Mouse (Mus musculus) intestine, embryonic 14.5 days (tissue): ENCODE data around the gene Cmip. TPM values are rescaled to one million over a fixed set of nuclear protein-coding genes. Genes with fewer than 3 reads are reported as not detected.

ENCODE experiments used
- ATAC-seq: fragments of 200-750 bp; cut with Nextera tagmentation; replicated peaks from 2 replicates; pipeline ENCODE4 v1.8.0; 2017; ENCODE audit warnings: low read depth, moderate number of reproducible peaks, moderate TSS enrichment, moderate library complexity; ENCODE audit not compliant: low FRiP score, low TSS enrichment
- DNase-seq: peaks from one replicate; pipeline ENCODE4 v3.0.0-alpha.2; 2018; ENCODE audit warnings: low spot score
- H3K27ac ChIP-seq: fragments of 300-500 bp; sonication (generic); 2 replicates; pipeline ENCODE4 v1.5.1; 2014; ENCODE audit warnings: low read depth, mild to moderate bottlenecking, control low read depth
- H3K27me3 ChIP-seq: fragments of 300-500 bp; sonication (generic); replicated peaks from 2 replicates; pipeline ENCODE4 v1.6.1; 2014; ENCODE audit warnings: low read length, control low read depth; ENCODE audit not compliant: control insufficient read depth, insufficient read depth
- H3K36me3 ChIP-seq: fragments of 300-500 bp; sonication (generic); 2 replicates; pipeline ENCODE4 v1.6.1; 2014; ENCODE audit warnings: low read length, control low read depth; ENCODE audit not compliant: control insufficient read depth, insufficient read depth
- H3K4me1 ChIP-seq: fragments of 300-500 bp; sonication (generic); replicated peaks from 2 replicates; pipeline ENCODE4 v1.6.1; 2014; ENCODE audit warnings: low read length, control low read depth, mixed read lengths; ENCODE audit not compliant: control insufficient read depth, insufficient read depth
- H3K4me2 ChIP-seq: fragments of 300-500 bp; sonication (generic); 2 replicates; pipeline ENCODE4 v1.6.1; 2014; ENCODE audit warnings: low read length
- H3K4me3 ChIP-seq: fragments of 300-500 bp; sonication (generic); 2 replicates; pipeline ENCODE4 v1.5.1; 2014; ENCODE audit warnings: low read depth, low read length, control low read depth, mixed read lengths
- H3K9ac ChIP-seq: fragments of 300-500 bp; sonication (generic); 2 replicates; pipeline ENCODE4 v1.6.1; 2014; ENCODE audit warnings: mild to moderate bottlenecking, low read length
- H3K9me3 ChIP-seq: fragments of 300-500 bp; sonication (generic); 2 replicates; pipeline ENCODE4 v1.6.1; 2016; ENCODE audit warnings: low read length, control low read depth; ENCODE audit not compliant: control insufficient read depth
- WGBS: fragments of 180-500 bp; shearing (Covaris S2); extraction: QIAGEN DNeasy Blood & Tissue Kit; methylation state at CpG from one replicate; pipeline ENCODE4 v1.1.7; 2014; 5-methylcytosine and 5-hydroxymethylcytosine counted together
- polyA plus RNA-seq: library from polyadenylated mRNA; unstranded; fragments of >200 nt; fragmentation: Nextera tagmentation; extraction: Ambion mirVana; gene quantifications from 2 replicates; pipeline ENCODE4 v1.2.1, GENCODE M21; 2014

Cmip gene
- polyA plus RNA-seq, 1 experiment from 2014 or later: 22.4 TPM

DNA sequence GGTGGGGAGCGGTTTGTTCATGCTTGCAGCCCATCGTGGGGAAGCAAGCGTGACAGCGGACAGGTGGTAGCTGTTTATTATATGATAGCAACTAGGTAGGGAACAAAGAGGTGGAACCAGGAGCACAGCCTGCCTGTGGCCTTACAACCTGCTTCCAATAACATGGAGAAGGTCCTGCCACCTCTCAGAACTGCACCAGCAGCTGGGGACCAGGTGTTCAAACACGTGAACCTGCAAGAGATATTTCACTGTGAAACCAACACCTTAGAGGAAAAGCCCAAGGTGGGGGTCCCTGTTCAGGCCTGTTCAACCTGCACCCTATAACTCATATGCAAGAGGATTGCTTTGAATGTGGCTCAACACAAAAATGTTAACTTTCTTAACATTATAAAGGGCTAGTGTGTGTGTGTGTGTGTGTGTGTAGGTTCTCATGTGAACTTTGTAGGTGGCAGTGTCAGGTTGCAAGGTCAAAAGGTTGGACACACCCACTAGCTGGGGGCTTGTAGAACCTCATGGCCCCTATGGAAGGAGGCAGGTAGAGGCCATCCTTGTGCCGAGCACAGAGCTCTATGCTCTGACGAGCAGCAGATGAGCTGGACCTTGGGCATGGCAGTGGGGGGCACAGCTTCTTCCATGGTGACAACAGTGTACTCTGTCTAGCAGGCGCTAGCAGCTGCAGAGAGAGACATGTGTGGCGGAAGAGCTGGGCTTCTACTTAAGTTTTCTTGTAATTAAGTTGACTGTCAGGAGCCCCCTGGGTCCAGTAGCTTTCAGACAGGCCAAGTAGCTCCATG, 146.2 kb downstream of the Cmip start:
- Histone ChIP-seq H3K9ac (no peak overlapping the region), H3K4me2 (peak overlapping the region; percentile 11; the same call in 1 of the 2 replicates), H3K4me1 (peaks cover 18% of the 10 kb centered on the region), H3K36me3 (no peaks in the 10 kb centered on the region), H3K27me3 (no peaks in the 10 kb centered on the region), H3K9me3 (no peaks in the 10 kb centered on the region), H3K27ac (no peak overlapping the region), H3K4me3 (no peak overlapping the region)
- 47% methylated on average over 9 of the region's 9 CpGs for WGBS
- DNase-seq: no peak
- ATAC-seq: no peak

DNA sequence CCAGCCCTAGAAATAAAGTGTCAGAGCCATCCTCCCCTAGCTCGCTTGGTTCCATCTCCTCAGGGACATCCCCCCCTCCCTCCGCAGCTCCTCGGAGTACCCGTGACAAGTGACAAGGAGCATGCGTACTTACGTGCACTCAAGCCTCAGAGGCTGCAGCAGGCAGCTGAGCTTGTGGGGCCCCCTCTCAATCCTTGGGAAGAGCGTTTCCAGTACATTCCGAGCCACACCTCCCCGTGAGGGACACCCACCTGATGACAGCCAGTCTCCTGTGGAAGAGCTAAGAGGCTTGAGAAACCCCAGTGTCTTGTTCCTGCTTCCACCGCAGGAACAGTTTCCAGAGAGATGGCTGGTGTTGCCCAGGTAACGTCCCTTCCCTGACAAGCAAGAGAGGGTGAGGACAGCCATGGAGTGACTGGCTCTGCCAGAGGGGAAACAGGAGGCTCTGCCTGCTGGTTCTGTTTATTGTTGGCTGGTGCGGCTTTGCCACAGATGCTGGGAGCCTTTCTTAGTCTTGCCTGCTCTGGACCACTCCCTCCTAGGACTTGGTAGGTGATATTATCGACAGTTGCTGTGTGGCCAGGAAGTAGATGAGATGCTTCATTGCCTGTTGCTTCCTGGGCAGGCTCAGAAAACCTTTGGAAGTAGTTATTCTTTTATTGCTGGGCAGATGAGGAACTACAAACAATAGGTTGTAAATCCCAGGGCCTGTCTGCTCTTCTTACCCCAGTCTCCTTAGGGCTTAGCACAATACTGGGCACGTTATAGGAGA, 147.0 kb downstream of the Cmip start:
- 11% methylated on average over 14 of the region's 14 CpGs for WGBS
- Histone ChIP-seq H3K9me3 (no peaks in the 10 kb centered on the region), H3K27me3 (no peaks in the 10 kb centered on the region), H3K4me2 (peak overlapping the region; percentile 11; the same call in 1 of the 2 replicates), H3K4me1 (peaks cover 18% of the 10 kb centered on the region), H3K27ac (peak overlapping the region; percentile 14; the same call in 1 of the 2 replicates), H3K4me3 (no peak overlapping the region), H3K36me3 (no peaks in the 10 kb centered on the region), H3K9ac (no peak overlapping the region)
- DNase-seq: peak; percentile 58
- peak; percentile 45 for ATAC-seq

DNA sequence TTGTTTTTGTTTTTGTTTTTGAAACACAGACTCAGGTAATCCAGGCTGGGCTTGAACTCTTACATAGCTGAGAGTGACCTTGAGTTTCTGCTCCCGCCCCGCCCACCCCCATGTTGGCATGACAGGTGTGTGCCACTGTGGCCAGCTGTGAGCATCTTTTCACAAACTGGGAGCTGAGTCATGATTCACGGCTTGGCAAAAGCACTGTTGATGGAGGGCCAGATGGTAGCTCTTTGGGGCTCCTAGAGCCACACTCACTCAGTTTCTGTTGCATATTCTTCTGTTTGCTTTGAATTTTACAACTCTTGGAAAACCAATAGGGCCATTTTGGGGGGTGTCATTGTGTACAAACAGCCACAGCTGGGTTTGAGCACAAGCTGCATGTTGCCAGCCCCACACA, 149.2 kb downstream of the Cmip start:
- WGBS: 92% methylated on average over 3 of the region's 3 CpGs
- Histone ChIP-seq H3K9ac (no peak overlapping the region), H3K27me3 (no peaks in the 10 kb centered on the region), H3K27ac (no peak overlapping the region), H3K4me1 (peaks cover 32% of the 10 kb centered on the region), H3K9me3 (no peaks in the 10 kb centered on the region), H3K36me3 (no peaks in the 10 kb centered on the region), H3K4me2 (no peak overlapping the region), H3K4me3 (no peak overlapping the region)
- DNase-seq (no peak), ATAC-seq (no peak)

DNA sequence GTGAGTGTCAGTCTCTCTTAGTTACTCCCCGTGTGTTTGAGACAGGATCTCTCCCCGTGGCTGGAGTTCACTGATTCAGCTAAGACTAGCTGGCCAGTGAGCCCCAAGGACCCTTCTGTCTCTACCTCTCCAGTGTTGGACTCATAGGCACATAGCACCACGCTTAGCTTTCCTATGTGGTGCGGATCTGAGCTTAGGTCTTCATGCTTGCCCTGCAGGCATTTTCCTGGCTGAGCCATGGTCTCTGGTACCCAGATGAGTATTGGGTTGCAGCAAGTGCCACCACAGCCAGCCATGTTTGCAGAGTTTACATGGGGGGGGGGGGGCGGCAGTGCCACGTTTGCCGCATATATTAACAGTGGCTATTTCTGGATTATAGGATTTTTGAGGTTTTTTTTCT, 151.8 kb downstream of the Cmip start:
- 87% methylated on average over 7 of the region's 7 CpGs for WGBS
- DNase-seq: no peak

DNA sequence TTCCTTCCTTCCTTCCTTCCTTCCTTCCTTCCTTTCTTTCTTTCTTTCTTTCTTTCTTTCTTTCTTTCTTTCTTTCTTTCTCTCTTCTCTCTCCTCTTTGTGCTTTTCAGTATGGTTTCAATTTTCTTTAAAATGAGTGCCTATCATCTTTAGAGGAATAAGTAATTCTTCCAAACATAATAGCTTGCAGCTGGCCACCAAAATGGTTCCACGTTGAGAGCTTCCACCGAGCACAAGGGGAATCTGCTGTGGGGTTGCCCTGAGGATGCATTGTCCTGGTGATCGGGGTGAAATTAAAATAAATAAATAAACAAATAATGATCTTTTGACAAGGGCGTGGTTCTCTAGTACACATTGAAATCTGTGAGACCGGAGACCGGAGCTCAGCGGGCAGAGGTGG, 152.2 kb downstream of the Cmip start:
- ATAC-seq (no peak), DNase-seq (no peak)
- Histone ChIP-seq H3K27me3 (no peaks in the 10 kb centered on the region), H3K4me1 (peaks cover 17% of the 10 kb centered on the region), H3K9me3 (no peaks in the 10 kb centered on the region), H3K4me3 (no peak overlapping the region), H3K4me2 (no peak overlapping the region), H3K36me3 (no peaks in the 10 kb centered on the region), H3K9ac (no peak overlapping the region), H3K27ac (no peak overlapping the region)
- WGBS: 86% methylated on average over 7 of the region's 7 CpGs

More for the DNA sequence above, 151.8 kb downstream of the Cmip start:
- ATAC-seq: no peak
- Histone ChIP-seq H3K9me3 (no peaks in the 10 kb centered on the region), H3K9ac (no peak overlapping the region), H3K4me1 (peaks cover 21% of the 10 kb centered on the region), H3K27ac (no peak overlapping the region), H3K27me3 (no peaks in the 10 kb centered on the region), H3K4me2 (no peak overlapping the region), H3K4me3 (no peak overlapping the region), H3K36me3 (no peaks in the 10 kb centered on the region)

DNA sequence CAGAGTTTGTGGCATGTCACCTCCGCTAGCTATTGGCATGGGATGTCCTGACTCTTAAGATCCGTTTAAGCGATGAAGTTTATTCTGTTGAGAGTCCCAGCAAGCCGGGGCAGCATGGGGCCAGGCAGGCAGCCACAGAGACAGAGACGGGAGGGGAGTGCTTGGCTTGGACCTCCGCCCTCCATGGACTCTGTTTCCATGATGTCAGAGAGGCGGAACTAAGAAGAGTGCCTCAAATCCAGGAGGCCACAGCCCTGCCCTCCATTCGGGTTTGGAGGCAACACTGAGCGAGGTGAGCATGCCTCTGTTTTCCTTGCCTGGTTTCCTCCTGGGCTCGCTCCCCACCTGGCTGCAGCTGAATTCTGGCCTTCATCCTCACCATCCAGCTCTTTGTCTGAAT, 153.5 kb downstream of the Cmip start:
- H3K9ac ChIP-seq: no peak overlapping the region
- peaks cover 14% of the 10 kb centered on the region for H3K4me1 ChIP-seq
- peak overlapping the region; percentile 33; the same call in 1 of the 2 replicates for H3K27ac ChIP-seq
- no peak overlapping the region for H3K4me3 ChIP-seq
- no peak overlapping the region; the same call in 1 of the 2 replicates for H3K4me2 ChIP-seq
- 49% methylated on average over 10 of the region's 10 CpGs for WGBS
- no peak for DNase-seq
- ATAC-seq: no peak
- H3K9me3 ChIP-seq: no peaks in the 10 kb centered on the region
- H3K27me3 ChIP-seq: no peaks in the 10 kb centered on the region
- H3K36me3 ChIP-seq: no peaks in the 10 kb centered on the region

DNA sequence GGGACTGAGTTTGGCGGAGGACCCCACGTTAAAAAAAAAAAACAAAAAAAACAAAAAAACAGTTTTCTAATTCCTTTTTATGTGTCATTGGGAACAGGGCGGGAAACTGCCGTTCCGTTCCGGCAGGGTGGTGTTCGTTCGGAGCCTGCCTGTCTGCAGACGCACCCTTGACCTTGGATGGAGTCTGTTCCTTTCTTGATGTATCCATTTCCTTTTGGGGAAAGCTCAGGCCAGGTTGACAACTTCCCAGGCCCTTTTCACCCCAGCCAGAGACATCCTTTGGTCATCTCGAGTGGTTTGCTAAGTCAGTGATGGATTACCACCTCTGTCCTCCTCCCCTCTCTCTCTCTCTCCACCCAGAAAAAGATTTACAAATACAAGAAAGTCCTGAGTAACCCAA, 154.0 kb downstream of the Cmip start:
- peaks cover 14% of the 10 kb centered on the region for H3K4me1 ChIP-seq
- H3K9ac ChIP-seq: no peak overlapping the region
- H3K4me2 ChIP-seq: no peak overlapping the region
- no peaks in the 10 kb centered on the region for H3K9me3 ChIP-seq
- 0 out of 2 replicates have a peak, but pooled peaks cover 2% of the 10 kb centered on the region for H3K36me3 ChIP-seq
- WGBS: 45% methylated on average over 10 of the region's 10 CpGs
- DNase-seq (no peak), ATAC-seq (no peak)
- H3K4me3 ChIP-seq: no peak overlapping the region
- H3K27me3 ChIP-seq: no peaks in the 10 kb centered on the region
- H3K27ac ChIP-seq: no peak overlapping the region

DNA sequence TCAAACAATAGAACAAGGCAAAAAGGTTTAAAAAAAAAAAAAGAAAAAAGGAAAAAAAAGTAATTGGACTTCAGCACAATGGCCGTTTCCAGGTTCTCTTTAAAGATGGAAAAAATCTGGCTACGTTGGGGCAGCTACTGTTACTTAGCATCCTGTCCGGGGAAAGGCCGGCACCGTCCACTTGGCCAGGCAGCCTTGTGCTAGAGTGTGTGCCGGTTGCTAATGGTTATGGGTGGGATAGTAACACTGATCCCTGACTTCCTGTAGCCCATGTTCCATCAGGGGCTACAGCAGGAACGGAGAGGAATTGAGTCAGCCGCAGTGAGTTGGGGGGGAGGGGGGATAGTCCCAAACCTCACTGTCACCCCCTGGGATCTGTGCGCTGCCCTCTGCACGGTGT, 155.4 kb downstream of the Cmip start:
- Histone ChIP-seq H3K9ac (no peak overlapping the region), H3K4me1 (peaks cover 14% of the 10 kb centered on the region), H3K4me2 (no peak overlapping the region), H3K9me3 (no peaks in the 10 kb centered on the region), H3K4me3 (no peak overlapping the region), H3K27me3 (no peaks in the 10 kb centered on the region), H3K27ac (no peak overlapping the region), H3K36me3 (0 out of 2 replicates have a peak, but pooled peaks cover 6% of the 10 kb centered on the region)
- DNase-seq (no peak), ATAC-seq (no peak)
- 75% methylated on average over 10 of the region's 10 CpGs for WGBS
